Mouse (Mus musculus) midbrain, embryonic 12.5 days (tissue): ENCODE results near the gene Dpysl4. TPM values are rescaled to one million over a fixed set of nuclear protein-coding genes. Genes with fewer than 3 reads are reported as not detected.
A peak's percentile ranks its signal among the peaks of the same experiment; 100 is the strongest.

ENCODE experiments used
- ATAC-seq: fragments of 200-750 bp; cut with Nextera tagmentation; 2 replicates; pipeline ENCODE4 v1.8.0; 2017; ENCODE audit warnings: low read depth, moderate TSS enrichment, moderate library complexity; ENCODE audit not compliant: low FRiP score
- H3K27ac ChIP-seq: fragments of 300-500 bp; sonication (generic); replicated peaks from 2 replicates; pipeline ENCODE4 v1.5.1; 2016; ENCODE audit warnings: mild to moderate bottlenecking
- H3K27me3 ChIP-seq: fragments of 300-500 bp; sonication (generic); 2 replicates; pipeline ENCODE4 v1.6.1; 2016; ENCODE audit warnings: mild to moderate bottlenecking
- H3K36me3 ChIP-seq: fragments of 300-500 bp; sonication (generic); 2 replicates; pipeline ENCODE4 v1.6.1; 2016
- H3K4me1 ChIP-seq: fragments of 300-500 bp; sonication (generic); 2 replicates; pipeline ENCODE4 v1.6.1; 2016
- H3K4me2 ChIP-seq: fragments of 300-500 bp; sonication (generic); replicated peaks from 2 replicates; pipeline ENCODE4 v1.6.1; 2016; ENCODE audit warnings: mild to moderate bottlenecking, moderate library complexity
- H3K4me3 ChIP-seq: fragments of 300-500 bp; sonication (generic); 2 replicates; pipeline ENCODE4 v1.5.1; 2016; ENCODE audit warnings: mild to moderate bottlenecking
- H3K9ac ChIP-seq: fragments of 300-500 bp; sonication (generic); replicated peaks from 2 replicates; pipeline ENCODE4 v1.6.1; 2016; ENCODE audit warnings: mild to moderate bottlenecking, moderate library complexity
- H3K9me3 ChIP-seq: fragments of 300-500 bp; sonication (generic); 2 replicates; pipeline ENCODE4 v1.6.1; 2016; ENCODE audit warnings: mild to moderate bottlenecking
- WGBS: fragments of 180-500 bp; shearing (Covaris S2); methylation state at CpG from one replicate; pipeline ENCODE4 v1.1.7; 2016; 5-methylcytosine and 5-hydroxymethylcytosine counted together
- polyA plus RNA-seq: library from polyadenylated mRNA; unstranded; fragments of >200 nt; fragmentation: Nextera tagmentation; extraction: Ambion mirVana; gene quantifications from 2 replicates; pipeline ENCODE4 v1.2.1, GENCODE M21; 2016

The Dpysl4 gene
- polyA plus RNA-seq, 1 experiment from 2014 or later = 220 TPM

DNA sequence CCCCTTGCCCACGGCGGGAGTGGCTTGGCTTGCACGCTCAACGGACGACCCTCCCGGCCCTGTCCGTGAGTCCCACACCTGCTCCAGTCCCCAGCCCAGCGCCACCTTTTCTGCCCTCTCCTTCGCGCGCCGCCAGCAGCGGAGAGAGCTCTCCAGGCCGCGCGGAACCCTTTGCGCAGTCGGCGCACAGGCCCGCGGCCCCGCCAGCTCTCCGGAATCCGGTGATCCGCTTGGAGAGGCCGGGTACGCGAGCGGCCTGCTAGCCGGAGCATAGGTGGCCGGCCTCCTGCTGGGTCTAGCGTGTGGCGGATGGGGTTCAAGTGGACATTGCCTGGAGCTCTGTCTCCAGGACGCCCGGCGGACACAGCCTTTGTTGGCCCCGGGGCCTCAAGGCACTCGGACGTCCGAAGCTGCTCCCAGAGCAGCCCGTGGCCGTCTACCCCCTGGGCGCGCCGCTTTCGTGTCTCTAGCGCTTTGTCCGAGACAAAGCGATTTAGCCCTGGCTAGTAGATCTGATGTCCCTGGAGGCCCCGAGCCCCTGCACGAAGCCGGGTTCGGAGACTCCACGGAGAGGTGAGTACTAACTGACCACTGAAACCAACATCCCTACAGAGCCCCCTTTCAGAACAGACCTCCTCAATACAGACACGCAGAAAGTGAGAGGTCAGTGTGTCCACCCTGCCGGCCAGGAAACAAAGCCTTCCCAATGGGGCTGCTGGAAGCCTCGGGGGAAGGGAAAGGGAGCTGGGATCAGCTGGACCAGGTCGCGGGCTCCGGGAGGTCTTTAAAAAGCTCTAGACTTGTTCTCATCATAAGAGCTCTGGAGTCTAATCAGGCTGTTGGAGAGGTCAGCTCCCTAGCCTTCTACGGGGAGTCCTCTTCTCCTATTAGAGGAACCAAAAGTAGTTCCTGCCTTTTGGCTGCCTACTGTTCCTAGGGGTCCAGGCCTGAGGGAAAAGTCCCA, 676 bp downstream of the Dpysl4 start:
- peak; percentile 75 for ATAC-seq
- under 1% methylated on average over 61 of the region's 61 CpGs for WGBS
- Histone ChIP-seq H3K4me3 (peak overlapping the region; percentile 71), H3K36me3 (peaks cover 29% of the 10 kb centered on the region), H3K27me3 (peaks cover 11% of the 10 kb centered on the region), H3K27ac (peak overlapping the region; percentile 80), H3K9ac (peak overlapping the region; percentile 88), H3K4me1 (peaks cover 32% of the 10 kb centered on the region), H3K4me2 (peak overlapping the region; percentile 72), H3K9me3 (no peaks in the 10 kb centered on the region)

DNA sequence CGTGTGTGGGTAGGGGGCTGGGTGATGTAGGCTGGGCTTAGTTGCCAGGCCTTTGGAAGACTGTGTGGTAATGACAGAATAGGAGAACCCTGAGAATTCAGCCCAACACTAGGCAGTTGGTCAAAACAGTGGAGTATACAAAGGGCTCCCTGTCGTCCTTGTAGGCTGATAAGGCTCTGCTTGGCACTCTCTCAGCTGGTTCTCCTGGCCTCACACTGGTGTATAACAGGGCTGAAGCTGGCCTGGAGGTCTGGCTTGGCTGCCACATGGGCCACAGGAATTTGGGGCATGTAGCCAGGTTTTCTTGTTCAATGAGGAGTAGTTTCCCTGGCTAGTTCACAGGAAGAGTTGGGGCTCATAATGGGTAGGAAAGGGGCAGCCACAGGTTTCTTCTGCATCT, 2.0 kb downstream of the Dpysl4 start:
- peaks cover 42% of the 10 kb centered on the region for H3K36me3 ChIP-seq

DNA sequence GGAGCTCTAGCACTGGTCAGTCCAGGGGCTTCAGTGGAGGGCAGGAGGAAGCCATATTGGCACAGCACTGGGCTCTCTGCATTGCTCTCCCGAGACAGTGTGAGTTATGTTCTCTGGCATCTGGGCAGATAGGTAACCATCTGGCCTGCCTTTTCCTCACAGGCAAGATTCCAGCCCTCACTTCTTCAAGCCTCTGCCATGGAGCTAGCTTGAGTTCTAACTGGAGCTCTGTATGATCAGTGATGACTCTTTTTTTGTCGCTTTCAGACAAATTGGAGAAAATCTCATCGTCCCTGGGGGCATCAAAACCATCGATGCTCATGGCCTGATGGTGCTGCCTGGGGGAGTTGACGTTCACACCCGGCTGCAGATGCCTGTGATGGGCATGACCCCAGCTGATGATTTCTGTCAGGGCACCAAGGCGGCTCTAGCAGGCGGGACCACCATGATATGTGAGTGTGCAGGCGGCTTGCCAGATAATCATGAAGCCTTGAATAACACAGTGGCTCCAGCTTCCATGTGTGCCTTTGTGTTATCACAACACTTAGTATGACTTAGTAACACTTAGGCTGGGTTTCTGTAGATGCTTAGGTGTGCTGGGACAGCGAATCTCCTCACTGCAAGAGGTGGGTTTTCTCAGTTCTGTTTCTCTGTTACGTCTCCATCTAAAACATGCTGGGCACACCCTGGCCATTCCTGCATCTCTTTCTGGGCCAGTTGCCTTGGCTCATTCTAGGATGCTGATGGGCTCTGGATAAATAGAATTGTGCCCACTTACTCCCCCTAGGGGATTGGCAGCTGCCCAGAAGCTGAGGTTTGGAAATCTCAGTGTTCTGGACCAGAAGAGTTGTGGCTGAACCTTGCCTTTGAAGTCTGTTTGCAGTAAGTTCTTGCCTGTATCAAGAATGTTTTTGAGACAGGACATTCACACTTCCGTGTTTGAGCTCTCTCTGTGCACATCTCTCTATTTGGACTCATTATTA, 4.4 kb downstream of the Dpysl4 start:
- H3K27me3 ChIP-seq = peaks cover 4% of the 10 kb centered on the region; the same call in 1 of the 2 replicates
- H3K4me1 ChIP-seq = peaks cover 26% of the 10 kb centered on the region
- H3K9me3 ChIP-seq = no peaks in the 10 kb centered on the region
- no peak overlapping the region for H3K27ac ChIP-seq
- peaks cover 64% of the 10 kb centered on the region for H3K36me3 ChIP-seq
- H3K4me2 ChIP-seq = no peak overlapping the region
- ATAC-seq = no peak
- H3K4me3 ChIP-seq = no peak overlapping the region
- WGBS = 91% methylated on average over 12 of the region's 12 CpGs
- no peak overlapping the region for H3K9ac ChIP-seq

More for the DNA sequence above, 2.0 kb downstream of the Dpysl4 start:
- H3K4me2 ChIP-seq = peak overlapping the region; percentile 72
- WGBS = 72% methylated on average over 2 of the region's 2 CpGs
- H3K4me1 ChIP-seq = peaks cover 26% of the 10 kb centered on the region
- H3K27ac ChIP-seq = no peak overlapping the region
- H3K9me3 ChIP-seq = no peaks in the 10 kb centered on the region
- ATAC-seq = no peak
- H3K4me3 ChIP-seq = peak overlapping the region; percentile 71
- H3K9ac ChIP-seq = no peak overlapping the region
- peaks cover 11% of the 10 kb centered on the region for H3K27me3 ChIP-seq

DNA sequence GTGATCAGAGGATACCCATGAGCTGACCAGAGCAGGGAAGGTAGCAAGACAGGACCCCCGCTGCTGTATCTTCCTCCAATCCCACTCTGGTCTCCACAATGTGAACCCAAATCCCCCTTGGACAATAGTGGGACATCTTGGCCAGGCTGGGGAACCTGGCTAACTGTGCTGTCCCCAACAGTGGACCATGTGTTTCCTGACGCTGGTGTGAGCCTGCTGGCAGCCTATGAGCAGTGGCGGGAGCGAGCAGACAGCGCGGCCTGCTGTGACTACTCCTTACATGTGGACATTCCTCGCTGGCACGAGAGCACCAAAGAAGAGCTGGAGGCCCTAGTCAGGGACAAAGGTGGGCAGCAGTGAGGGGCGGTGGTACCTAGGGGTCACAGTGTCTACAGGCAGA, 5.9 kb downstream of the Dpysl4 start:
- no peaks in the 10 kb centered on the region for H3K9me3 ChIP-seq
- no peaks in the 10 kb centered on the region for H3K27me3 ChIP-seq
- no peak overlapping the region for H3K4me3 ChIP-seq
- H3K27ac ChIP-seq = no peak overlapping the region
- no peak overlapping the region for H3K9ac ChIP-seq
- peaks cover 22% of the 10 kb centered on the region for H3K4me1 ChIP-seq
- peaks cover 79% of the 10 kb centered on the region for H3K36me3 ChIP-seq
- no peak overlapping the region for H3K4me2 ChIP-seq
- no peak for ATAC-seq
- 93% methylated on average over 9 of the region's 9 CpGs for WGBS

DNA sequence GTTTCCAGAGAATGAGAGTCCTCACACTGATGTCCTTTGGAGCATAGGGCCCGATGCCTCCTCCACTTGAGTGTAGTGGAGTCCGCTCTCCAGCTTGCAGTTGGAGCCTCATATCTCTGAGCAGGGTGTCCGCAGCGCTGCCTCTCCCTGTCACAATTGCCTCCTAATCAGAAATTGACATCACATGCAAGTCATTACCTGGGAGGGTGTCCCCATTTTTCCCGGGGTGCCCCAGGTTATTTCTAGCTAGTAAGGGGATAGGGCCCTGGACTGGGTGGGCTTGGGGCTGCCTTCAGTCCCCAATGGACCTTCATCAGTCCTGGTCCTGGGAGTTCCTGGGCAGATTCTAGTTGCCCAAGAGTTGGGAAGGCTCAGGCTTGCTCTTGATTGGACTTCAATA, 6.9 kb downstream of the Dpysl4 start:
- Histone ChIP-seq H3K4me3 (no peak overlapping the region), H3K9me3 (no peaks in the 10 kb centered on the region), H3K27me3 (no peaks in the 10 kb centered on the region), H3K4me1 (peaks cover 13% of the 10 kb centered on the region), H3K4me2 (no peak overlapping the region), H3K36me3 (peaks cover 89% of the 10 kb centered on the region), H3K9ac (no peak overlapping the region), H3K27ac (no peak overlapping the region)
- WGBS = 91% methylated on average over 5 of the region's 5 CpGs
- ATAC-seq = no peak

DNA sequence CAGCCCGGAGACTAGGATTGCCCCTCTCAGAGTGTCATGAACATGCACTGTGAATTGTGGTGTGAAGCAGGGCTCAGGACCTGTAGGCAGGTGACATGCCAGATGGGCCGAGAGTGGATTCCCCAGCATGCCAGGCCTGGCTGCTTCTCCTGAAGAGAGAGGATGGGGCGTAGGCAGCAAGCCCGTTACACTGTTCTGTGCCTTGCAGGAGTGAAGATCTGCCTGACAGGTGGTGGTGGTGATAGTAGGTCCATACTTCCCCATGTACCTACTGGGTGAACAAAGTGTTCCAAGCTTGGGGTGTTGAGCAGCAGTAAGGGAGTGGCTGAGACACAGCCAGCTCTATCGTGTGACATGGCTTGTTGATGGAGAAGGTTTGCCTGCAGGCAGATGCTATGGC, 7.3 kb downstream of the Dpysl4 start:
- H3K36me3 ChIP-seq = peaks cover 93% of the 10 kb centered on the region
- no peak overlapping the region for H3K4me2 ChIP-seq
- no peak overlapping the region for H3K9ac ChIP-seq
- H3K27me3 ChIP-seq = no peaks in the 10 kb centered on the region
- 92% methylated on average over 5 of the region's 5 CpGs for WGBS
- H3K4me1 ChIP-seq = peaks cover 8% of the 10 kb centered on the region
- ATAC-seq = no peak
- no peak overlapping the region for H3K4me3 ChIP-seq
- no peak overlapping the region for H3K27ac ChIP-seq
- no peaks in the 10 kb centered on the region for H3K9me3 ChIP-seq

DNA sequence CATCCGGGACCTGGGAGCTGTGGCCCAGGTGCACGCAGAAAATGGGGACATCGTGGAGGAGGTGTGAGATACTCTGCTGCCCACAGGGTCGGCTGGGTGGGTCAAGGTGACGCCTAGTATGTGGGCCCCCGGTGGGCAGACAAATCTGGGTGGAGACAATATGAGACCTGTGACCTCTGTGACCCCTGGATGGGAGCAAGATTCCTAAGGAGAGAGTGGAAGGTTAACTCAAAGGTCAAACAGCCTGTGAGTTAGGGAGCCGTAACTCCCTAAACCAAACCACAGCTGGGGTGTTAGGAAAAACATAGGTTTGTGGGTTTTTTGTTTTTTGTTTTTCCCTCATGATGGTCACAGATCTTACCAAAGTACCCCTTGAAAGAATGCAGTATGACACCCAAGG, 8.0 kb downstream of the Dpysl4 start:
- Histone ChIP-seq H3K4me2 (no peak overlapping the region), H3K27me3 (no peaks in the 10 kb centered on the region), H3K4me1 (peaks cover 2% of the 10 kb centered on the region), H3K9ac (no peak overlapping the region), H3K4me3 (no peak overlapping the region), H3K36me3 (peaks cover 98% of the 10 kb centered on the region), H3K27ac (no peak overlapping the region), H3K9me3 (no peaks in the 10 kb centered on the region)
- no peak for ATAC-seq
- WGBS = 87% methylated on average over 7 of the region's 7 CpGs

DNA sequence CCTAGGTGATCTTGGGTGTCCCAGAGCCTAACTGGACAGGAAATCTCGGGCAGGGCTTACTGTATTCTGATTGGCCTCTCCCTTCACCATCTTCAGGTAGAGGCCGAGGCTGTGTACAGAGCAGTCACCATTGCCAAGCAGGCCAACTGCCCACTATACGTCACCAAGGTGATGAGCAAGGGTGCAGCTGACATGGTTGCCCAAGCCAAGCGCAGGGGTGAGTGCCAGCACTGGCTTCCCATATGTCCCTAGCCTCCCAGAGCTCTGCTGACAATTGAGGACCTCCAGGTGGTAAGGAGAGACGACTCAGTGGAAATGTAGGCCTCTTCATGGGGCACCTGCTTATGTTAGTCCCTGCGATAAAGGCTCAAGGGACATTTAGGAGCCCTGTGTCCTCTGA, 9.0 kb downstream of the Dpysl4 start:
- Histone ChIP-seq H3K9me3 (no peaks in the 10 kb centered on the region), H3K4me2 (no peak overlapping the region), H3K4me3 (no peak overlapping the region), H3K27ac (no peak overlapping the region), H3K27me3 (no peaks in the 10 kb centered on the region), H3K36me3 (peaks cover 97% of the 10 kb centered on the region), H3K4me1 (no peaks in the 10 kb centered on the region), H3K9ac (no peak overlapping the region)
- ATAC-seq = no peak
- WGBS = 88% methylated on average over 6 of the region's 6 CpGs

DNA sequence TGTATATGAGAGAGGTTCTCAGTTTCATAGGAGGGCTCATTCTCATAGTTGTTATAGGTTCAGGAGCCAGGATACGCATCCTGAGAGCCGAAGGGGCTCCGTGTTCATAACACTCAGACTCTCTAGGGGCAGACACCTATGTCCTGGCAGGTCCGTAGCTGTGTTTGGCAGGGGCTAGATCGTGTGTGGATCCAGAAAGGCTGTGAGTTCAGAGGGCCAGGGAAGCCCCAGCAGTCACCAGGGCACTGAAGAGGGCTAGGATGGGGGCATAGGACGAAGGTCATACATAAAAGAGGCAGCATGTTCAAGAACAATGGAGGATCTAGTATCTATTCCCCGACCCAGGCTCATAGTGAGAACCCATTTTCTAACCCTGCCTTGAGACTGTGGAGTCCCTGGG, 9.5 kb downstream of the Dpysl4 start:
- no peak overlapping the region for H3K4me3 ChIP-seq
- H3K9ac ChIP-seq = no peak overlapping the region
- peaks cover 96% of the 10 kb centered on the region for H3K36me3 ChIP-seq
- no peak for ATAC-seq
- no peak overlapping the region for H3K27ac ChIP-seq
- H3K4me1 ChIP-seq = no peaks in the 10 kb centered on the region
- WGBS = 85% methylated on average over 7 of the region's 7 CpGs
- H3K4me2 ChIP-seq = no peak overlapping the region
- no peaks in the 10 kb centered on the region for H3K9me3 ChIP-seq
- no peaks in the 10 kb centered on the region for H3K27me3 ChIP-seq

DNA sequence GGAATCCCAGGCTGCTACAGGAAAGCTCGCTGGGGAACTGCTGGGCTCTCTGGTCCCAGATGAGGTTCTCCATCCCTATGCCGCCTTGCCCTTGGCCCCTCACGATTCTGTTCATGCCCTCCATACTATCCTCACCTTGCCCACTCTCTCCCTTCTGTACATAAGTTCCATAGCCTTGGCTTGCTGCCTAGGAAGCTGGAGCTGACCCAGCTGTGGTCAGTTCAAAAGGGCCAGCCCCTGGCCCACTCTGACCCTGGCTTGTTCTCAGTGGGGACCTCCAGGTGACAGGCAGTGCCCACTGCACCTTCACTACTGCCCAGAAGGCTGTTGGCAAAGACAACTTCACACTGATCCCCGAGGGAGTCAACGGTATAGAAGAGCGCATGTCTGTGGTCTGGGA, 10.6 kb downstream of the Dpysl4 start:
- Histone ChIP-seq H3K4me3 (no peak overlapping the region), H3K9ac (no peak overlapping the region), H3K36me3 (peaks cover 96% of the 10 kb centered on the region), H3K4me2 (no peak overlapping the region), H3K27me3 (no peaks in the 10 kb centered on the region), H3K27ac (no peak overlapping the region), H3K9me3 (no peaks in the 10 kb centered on the region), H3K4me1 (no peaks in the 10 kb centered on the region)
- no peak for ATAC-seq
- 89% methylated on average over 6 of the region's 6 CpGs for WGBS

DNA sequence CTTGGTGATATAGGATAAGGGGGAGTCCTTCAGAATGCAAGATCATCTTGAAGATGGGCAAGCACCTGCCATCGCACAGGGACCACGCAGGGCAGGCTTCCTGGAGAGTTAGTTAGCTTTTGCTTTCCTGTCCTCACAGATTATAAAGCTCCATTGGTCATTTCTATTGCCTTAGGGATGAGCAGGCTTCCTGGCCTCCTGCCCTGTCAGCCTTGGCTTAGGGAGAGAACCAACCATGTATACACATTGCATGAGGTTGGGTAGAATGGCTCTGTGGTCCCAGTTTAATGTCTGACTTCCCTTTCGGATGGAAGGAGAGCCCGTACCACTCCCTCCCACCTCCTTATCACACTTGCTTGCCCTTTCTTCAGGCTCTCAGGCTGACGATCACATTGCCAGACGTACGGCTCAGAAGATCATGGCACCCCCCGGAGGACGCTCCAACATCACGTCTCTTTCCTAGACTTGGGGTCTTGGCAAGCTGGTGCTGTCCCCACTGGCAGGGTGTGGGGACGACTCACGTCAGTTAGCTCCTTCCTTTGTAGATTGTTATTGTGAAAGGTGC, 14.8 kb downstream of the Dpysl4 start:
- Histone ChIP-seq H3K36me3 (peaks cover 60% of the 10 kb centered on the region), H3K4me2 (no peak overlapping the region), H3K9ac (no peak overlapping the region), H3K27ac (no peak overlapping the region), H3K27me3 (no peaks in the 10 kb centered on the region), H3K4me3 (no peak overlapping the region), H3K9me3 (no peaks in the 10 kb centered on the region), H3K4me1 (0 out of 2 replicates have a peak, but pooled peaks cover 3% of the 10 kb centered on the region)
- 74% methylated on average over 12 of the region's 12 CpGs for WGBS
- no peak for ATAC-seq
